Mouse (Mus musculus) right cerebral cortex, postnatal 36 days (tissue): ENCODE results near the gene Hmbs.
"Not testable (repeated sequence)": the region's sequence is repeated elsewhere in the genome, so short reads cannot be mapped to it uniquely, and the experiment has no call there.

Experiments
- DNase-seq, 2 experiments: peaks; one replicate each; pipeline ENCODE4 v3.0.0; 2022; ENCODE audit warnings: low spot score in 2 of 2, mixed read lengths in 1 of 2

Gene Hmbs

DNA sequence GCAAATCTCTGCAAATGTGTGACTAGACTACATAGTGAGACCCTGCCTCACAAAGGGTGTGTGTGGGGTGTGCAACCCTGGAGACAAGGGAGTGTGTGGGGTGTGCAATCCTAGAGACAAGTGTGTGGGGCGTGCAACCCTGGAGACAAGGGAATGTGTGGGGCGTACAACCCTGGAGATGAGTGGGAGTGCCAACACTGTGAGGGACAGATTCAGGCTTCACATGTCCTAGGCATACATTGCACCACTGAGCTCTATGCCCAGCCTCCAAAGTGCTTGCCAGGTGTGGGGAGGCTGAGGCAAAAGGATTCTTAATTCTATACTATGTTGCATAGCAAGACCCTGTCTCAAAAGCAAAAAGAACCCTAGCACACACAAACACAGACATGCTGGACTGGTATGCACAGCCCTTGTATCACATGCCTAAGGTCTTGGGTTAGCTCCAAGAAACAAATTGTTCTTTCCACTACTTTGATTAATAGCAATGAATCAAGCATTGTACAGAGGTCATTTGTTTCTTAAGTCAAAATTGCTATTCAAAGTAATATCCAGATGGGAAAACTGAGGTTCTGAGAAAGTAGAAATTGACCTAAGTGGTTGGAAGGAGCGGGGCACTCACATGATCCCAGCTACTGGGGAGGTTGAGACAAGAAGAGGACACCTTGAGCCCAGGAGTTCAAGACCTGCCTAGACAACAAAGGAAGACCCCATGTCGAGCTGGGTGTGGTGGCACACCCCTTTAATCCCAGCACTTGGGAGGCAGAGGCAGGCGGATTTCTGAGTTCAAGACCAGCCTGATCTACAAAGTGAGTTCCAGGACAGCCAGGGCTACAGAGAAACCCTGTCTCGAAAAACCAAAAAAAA lies 1.8 kb upstream of the Hmbs start:
- no peak for DNase-seq

DNA sequence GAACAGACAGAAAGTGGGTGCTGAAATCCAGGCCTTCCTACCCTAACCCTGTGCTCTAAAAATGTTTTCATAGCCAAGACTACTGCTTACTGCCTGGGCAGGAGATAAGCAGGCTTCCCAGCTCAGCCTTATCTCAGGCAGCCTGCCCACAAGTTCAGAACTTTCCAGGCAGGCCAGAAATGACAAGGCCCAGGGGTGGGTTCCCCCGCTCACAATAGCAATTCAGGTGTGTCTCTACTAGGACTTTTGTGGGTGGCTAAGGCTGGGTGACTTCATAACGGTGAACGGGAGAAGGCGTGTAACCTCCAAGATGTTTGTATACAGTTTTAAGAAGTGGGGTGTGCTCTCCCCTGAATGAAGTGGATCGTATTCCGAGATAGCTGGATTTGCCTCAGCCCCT lies 738 bp downstream of the Hmbs start:
- no peak for DNase-seq

DNA sequence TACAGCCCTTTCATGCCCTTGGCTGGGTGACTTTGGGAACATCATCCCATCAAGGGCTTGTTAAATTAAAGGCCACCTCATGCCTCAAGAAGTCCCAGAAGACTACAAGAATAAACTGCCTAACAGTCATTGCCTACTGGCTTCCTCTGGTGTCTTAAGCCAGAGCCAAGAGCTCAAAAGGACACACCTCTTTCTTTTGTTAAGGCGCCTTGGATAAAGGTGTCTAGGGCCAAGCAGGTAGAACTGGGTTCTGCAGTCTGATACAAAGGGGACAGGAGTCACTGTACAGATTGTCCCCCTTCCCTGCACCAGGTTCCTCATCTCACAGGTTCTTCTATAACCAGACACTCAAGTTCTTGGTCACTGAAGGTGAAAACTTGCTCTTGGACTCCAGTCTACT lies 1.4 kb downstream of the Hmbs start:
- no peak for DNase-seq

DNA sequence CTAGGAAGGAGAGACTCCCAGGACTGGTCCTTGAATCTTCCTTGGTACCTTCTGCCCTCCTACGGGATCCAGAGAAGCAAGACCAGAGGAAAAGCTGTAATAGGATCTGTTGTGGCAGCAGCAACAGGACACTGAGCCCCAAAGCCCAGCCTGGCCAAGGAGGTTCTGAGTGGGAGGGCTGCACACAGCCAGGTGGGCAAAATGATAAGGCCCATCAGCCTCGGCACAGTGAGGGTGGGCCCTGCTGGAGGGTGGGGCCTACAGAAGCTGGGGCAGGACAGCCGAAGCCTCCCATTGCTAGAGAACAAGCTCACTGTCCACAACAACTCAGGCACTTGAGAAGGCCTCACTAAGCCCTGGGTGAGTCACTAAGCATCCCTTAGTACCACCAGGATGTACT lies 1.9 kb downstream of the Hmbs start:
- DNase-seq, result no peak

DNA sequence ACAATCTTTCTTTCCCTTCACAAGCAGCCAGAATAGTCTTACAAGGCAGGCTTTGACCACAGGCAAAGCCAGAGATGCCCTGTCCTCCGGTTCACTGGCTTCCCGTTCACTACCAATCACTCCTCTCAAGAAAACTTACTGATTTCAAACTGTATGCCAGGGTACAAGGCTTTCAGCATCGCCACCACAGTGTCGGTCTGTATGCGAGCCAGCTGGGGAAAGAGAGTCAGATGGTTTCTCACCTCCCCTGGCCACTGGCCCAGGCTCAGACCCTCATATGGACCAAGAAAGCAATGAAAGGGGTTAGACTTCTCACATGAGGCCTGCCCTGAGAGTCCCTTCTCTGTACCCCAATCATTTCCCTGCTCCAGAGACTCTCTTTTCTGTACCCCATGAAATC lies 2.5 kb downstream of the Hmbs start:
- DNase-seq, result no peak

DNA sequence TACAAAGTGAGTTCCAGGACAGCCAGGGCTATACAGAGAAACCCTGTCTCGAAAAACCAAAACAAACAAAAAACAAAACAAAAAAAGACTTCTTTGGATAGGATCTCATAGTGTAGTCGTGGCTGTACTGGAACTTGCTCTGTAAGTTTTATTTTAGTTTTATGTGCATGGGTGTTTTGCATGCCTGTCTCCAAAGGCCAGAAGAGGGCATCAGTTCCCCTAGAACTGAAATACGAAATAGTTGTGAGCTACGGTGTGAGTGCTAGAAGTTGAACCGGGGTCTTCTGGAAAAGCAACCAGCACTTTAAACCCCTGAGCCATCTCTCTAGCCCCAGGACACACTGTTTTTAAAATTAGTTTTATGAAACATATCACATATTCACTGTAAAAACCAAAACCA lies 5.5 kb downstream of the Hmbs start:
- DNase-seq, result no peak

DNA sequence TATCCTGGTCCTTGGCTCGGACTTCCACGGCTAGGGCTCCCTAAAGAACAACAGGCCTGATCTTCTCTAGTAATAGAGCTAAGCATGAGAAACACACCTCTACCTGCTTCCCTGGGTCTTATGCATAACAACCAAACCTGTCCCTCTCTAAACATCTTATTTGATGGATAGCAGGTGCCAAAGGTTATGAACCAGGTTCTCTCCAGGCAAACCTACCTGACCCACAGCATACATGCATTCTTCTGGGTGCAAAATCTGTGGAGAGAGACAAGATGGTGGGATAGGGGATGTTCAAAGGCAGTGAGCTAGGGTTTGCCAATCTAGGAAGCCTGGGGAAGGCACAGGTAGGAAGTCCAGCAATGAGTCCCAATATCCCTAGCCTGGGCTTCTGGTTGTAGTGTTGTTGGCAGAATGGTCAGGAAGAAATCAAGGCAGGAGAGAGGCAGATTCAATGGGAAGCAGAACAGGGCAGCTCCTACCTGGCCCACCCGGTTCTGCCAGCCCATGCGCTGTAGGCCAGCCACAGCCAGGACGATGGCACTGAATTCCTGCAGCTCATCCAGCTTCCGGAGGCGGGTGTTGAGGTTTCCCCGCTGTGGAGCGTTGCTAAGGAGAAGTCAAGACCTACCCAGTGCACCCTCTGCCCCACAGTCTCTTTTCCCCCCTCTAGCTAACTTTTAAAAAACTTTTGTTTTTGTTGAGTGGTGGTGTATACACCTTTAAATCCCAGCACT lies 6.4 kb downstream of the Hmbs start:
- no peak for DNase-seq

DNA sequence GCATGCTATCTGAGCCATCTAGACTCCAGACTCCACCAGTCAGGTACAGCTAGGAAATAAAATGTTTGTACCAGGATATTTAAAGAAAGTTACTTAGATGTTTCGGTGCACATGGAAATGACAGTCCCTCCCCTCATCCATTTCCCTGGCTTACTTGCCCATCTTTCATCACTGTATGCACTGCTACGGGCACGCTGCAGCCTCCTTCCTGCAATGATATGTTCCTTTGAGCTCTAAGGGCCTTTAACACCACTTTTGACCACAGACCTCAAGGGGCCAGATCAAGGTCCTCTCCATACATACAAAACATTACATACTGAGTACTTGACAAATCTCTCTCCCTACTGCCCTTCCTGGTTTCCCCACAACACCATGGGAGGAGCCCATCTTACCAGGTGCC lies 7.1 kb downstream of the Hmbs start:
- DNase-seq, result no peak

DNA sequence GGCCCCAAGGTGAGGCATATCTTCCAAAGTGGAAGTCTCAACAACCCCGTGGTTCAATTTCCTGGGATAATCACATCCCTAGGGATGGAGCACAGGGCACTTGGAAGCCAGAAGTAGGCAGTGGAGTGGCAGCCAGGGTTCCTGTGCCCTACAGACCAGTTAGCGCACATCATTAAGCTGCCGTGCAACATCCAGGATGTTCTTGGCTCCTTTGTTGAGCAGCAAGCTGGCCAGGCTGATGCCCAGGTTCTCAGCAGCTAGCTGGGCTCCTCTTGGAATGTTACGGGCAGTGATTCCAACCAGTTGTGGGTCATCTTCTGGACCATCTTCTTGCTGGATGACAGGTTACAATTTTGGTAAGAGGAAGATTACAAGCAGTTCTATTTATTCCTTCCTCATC lies 7.5 kb downstream of the Hmbs start:
- not testable (repeated sequence) for DNase-seq

DNA sequence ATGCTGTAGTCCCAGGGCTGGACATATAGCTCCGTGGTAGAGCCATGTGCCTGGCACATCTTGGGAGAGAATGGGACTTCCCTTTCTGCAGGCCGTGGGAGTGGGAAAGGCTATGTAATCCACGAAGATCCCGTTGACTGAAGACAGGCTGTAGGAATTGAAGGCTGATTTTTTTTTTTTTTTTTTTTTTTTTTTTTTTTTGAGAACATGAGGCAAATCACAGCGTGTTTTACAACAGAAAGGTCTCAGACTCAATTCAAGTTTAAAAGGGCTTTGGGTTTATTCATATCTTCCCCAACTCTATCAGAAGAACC lies 8.0 kb downstream of the Hmbs start:
- DNase-seq, result no peak

DNA sequence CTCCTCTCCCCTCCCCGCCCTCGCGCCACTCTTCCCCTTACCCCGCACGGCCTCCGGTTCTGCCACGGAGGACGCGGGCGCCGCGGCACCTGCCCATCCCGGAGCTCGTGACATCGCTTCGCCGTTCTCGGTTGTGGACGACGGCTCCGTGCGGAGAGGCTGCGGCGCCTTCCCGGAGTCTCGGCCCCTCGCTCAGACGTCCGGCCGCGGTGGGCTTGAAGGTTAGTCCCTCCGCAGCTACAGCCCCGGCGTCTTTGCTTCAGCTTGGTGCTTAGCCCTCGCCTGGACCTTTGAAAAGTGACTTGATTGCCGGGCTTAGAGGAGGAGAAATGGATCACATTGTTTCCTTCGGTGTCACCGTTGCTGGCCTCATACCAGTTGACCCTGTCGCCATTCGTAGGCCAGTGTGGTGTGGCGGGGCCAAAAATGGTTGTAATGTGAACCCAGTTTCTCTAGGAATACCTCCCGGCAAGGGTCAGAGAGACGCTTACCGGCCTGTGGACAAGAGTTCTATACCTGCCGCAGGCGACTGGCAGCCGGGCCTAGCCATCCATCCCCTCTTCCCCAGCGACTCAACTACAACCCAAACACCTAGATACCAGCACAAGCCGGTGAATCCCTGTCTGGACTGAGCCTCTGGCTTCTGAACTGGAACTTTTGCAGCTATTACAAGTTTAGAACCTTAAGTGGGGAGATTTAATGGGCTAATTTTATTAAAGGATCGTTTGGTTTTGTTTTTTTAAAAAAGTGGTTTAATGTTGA lies 8.5 kb downstream of the Hmbs start:
- no peak for DNase-seq

DNA sequence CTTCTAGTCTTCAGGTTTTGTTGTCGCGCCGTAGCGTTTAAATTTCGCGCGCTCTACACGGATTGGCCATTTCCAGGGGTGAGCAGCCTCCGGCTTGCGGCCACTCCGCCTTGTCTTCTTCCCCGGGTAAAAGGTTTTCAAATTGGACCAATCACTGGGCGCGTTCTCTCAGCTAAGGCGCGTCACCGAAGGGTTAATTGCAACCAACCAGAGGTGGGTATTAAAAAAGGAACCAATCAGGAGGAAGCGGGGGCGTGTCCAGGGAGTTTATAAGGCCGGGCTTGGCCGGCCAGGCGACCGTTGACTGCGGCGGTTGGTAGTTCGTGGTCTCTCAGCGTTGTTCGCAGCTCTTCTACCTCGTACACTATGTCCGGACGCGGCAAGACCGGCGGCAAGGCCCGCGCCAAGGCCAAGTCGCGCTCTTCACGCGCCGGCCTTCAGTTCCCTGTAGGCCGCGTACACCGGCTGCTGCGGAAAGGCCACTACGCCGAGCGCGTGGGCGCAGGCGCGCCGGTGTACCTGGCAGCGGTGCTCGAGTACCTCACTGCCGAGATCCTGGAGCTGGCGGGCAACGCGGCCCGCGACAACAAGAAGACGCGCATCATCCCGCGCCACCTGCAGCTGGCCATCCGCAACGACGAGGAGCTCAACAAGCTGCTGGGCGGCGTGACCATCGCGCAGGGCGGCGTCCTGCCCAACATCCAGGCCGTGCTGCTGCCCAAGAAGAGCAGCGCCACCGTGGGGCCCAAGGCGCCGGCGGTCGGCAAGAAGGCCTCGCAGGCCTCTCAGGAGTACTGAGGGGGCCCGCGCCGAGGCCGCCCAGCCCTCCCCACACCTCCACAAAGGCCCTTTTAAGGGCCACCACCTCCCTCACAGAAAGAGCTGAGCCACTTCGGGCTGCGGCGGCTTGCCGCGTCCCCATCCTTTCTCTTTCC lies 9.4 kb downstream of the Hmbs start, which contains the start of gene H2afx:
Gene H2afx, plus strand, starts transcription at position 299 of the 935 bp plus-strand sequence.
- DNase-seq, result peak; percentile 97 to 99

DNA sequence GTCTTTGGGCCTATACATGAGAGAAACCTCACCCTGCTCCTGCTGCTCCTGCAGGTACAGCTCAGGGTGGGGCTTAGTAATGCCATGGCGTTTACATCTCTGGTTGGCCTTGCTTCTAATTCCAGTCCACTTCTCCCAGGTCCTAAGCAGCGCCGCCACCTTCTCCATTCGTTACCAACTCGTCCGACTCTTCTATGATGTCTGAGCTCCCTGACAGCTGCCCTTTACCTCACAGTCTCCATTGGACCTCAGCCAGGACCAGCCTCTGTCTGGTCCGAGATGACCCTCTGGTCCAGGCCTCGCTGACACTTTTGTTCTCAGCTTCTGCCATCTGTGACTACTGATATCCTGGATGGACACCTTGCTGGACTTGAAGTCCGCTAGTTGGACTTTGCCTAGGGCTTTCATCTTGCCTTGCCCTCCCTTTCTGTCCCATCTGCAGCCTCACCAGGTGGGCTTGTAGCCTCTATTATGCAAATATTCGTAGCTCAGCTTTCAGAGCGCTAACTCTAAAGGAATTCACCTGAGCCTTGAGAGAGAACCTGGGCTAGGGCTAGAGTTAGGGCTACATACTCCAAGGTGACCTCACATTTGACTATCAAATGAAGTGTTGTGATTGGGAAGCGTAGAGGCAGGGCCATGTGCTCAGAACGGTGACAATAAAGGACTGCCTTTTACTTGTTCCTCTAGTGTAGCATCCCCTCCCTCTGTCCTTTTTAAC lies 10.9 kb downstream of the Hmbs start:
- DNase-seq, result no peak

DNA sequence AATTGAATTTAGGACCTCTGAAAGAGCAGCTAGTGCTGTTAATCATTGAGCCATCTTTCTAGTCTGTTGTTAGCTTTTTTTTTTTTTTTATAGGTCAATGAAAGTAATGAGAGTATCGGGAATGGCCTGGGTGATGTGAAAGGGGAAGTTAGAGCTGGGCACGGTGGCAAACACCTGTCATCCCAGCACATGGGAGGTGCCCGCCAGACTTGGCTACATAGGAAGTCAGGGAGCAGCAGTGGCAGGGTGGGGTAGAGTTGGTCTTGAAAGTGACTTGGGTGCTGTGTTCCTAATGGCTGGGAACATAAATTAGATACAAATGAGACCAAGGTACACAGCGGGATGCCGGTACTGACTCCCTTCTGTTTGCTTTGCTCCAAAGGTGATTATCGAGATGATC lies 13.3 kb downstream of the Hmbs start:
- DNase-seq, result no peak

DNA sequence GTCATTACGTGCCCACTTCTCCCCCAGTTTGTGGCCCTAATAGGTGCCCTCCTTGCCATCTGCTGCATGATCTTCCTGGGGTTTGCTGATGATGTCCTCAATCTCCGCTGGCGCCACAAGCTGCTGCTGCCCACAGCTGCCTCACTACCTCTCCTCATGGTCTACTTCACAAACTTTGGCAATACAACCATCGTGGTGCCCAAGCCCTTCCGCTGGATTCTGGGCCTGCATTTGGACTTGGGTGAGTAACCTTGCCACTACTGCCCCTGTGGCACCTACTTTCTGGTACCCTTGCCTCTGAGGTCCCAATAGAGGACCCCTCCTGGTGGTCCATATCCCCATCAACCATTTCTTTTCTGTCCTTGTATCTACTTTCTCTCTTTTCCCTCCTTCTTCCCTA lies 16.1 kb downstream of the Hmbs start:
- DNase-seq, result no peak

DNA sequence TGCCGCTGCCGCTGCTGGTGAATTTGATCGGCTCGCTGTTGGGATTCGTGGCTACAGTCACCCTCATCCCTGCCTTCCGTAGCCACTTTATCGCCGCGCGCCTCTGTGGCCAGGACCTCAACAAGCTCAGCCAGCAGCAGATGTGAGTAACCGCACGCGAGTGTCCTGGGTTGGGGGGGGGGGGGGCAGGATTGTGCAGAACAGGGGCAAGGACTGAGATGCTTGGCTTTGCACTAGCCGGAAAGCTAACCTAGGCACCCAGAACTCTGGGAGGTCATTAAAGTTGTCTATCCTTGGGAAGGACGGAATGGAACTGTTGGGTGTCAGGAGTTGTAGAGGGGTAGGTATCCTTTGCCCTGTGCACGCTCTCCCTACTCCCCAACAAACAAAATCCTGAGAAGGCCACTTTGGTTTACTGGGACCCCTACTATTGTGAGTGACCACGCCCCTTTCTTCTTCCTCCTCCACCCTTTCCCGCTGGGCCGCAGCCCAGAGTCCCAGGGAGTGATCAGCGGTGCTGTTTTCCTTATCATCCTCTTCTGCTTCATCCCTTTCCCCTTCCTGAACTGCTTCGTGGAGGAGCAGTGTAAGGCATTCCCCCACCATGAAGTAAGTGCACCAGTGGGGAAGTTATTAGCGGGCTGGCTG lies 16.8 kb downstream of the Hmbs start:
- DNase-seq, result no peak

DNA sequence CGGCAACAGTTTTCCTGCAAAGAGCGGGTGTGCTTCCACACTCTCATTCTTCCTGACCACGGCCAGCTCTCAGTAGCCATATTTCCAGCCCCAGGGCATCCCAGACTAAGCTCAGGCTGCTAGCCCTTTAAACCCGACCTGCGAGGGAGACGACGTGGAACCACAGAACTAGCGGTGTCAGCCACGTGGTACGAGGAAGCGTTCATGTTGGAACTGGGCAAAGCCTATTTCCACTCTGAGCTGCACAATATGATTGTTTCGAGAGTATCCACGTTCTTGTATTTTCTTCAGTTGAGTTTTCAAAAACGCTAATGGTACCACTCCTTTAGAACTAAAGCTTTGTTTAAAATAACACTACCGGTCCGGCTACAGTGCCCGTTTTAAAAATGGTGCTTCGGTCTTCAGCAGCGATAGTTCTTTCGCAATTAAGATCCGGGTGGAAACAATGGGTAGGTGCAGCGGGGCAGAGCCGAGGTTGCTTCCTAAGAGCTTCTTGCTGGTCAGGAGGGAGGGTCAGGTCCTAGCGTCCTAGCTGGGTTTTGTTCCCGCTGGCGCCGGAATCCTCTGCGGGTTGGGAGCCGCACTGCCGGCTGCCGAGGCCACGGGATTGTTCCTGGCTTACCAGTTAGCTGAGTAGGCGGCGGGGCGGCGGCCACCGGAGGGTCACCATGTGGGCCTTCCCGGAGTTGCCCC lies 17.5 kb downstream of the Hmbs start:
- peak; percentile 80 to 88 for DNase-seq

DNA sequence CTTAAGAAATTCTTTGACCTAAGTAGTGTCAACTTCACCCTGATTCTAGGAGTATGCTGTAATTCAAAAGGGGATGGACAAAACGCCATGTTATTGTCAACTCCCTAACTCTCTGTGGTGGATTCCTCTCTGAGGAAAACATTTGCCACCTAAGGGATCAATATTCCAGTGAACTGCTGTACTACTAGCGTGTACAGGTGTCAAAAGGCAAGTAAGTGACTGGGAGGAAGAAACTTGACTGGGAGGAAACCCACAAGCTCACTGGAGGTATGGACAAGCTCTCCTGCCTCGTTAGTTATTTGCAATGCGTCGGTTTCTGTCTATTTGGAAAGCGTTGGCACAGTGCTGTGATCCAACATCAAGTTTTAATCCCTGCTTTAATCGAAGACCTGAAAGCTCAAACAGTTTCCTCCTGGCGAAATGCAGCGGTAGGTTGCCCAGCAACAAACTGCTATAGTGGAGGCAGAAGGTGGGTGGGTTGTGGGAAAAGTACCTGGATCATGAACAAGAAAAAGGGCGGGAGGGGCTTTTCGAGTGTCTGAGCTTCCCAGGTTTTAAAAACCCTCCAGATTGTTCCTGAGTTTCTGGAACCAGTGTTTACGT lies 18.2 kb downstream of the Hmbs start, which contains the start of gene Dpagt1:
Gene Dpagt1, plus strand, starts transcription at position 252 of the 603 bp plus-strand sequence.
- DNase-seq, result no peak
